Mouse (Mus musculus) heart, adult 2 months (tissue): ENCODE measurements around the gene Slc25a19.
A peak's percentile ranks its signal among the peaks of the same experiment; 100 is the strongest.

Experiments
- CTCF ChIP-seq: fragments of 200-600 bp; IDR thresholded peaks from 2 replicates; pipeline ENCODE4 v1.8.1; 2022; ENCODE audit warnings: antibody characterized with exemption, mild to moderate bottlenecking, moderate library complexity
- POLR2A ChIP-seq: fragments of 200-500 bp; IDR thresholded peaks from 2 replicates; pipeline ENCODE4 v1.6.1; 2011; ENCODE audit warnings: mild to moderate bottlenecking, low read depth, low read length, control low read depth; ENCODE audit not compliant: insufficient read depth

GRCm38 (mm10) chr11:115640978-115641663 is 13.0 kb upstream of the Slc25a19 start:
- TF ChIP-seq POLR2A (no peak), CTCF (0 out of 2 replicates have a peak, but pooled peaks have one; percentile 6)
